Mouse (Mus musculus) T-helper 2 cell (primary cell): ENCODE measurements at regions not wholly inside any gene's neighbourhood (a gene's known extent, or its start where the extent isn't known, plus 50 kb on each side); places are given as distances from the start of the nearest gene placed in this dataset.

ENCODE experiments used
- in situ Hi-C: fragments of 300-600 bp; cut with MboI, MseI; formaldehyde crosslinking; loops from one replicate; pipeline ENCODE4 v1.15.1; 2025; ENCODE audit warnings: high pct_unique_total_duplicates

GRCm38 (mm10) chr6:94773604-94774486 lies 73.9 kb upstream of the Lrig1 start:
- in situ Hi-C loops, result loop anchor here (10.0 kb wide), 1 partner anchor 939 kb away; no protein-coding TSS in a partner anchor

- in situ Hi-C loops, result loop anchor here (10.0 kb wide), 1 partner anchor 938 kb away; no protein-coding TSS in a partner anchor
These were observed 73.1 kb upstream of the Lrig1 start for GRCm38 (mm10) chr6:94772868-94773603.

GRCm38 (mm10) chr6:94772391-94772790 lies 72.4 kb upstream of the Lrig1 start:
- in situ Hi-C loops, result loop anchor here (10.0 kb wide), 1 partner anchor 938 kb away; no protein-coding TSS in a partner anchor

- in situ Hi-C loops, result no loop called here
These were observed 68.3 kb upstream of the Lrig1 start for GRCm38 (mm10) chr6:94768230-94768629.

- in situ Hi-C loops, result no loop called here
These were observed 65.8 kb upstream of the Lrig1 start for GRCm38 (mm10) chr6:94765724-94766123.

GRCm38 (mm10) chr6:94761341-94761740 lies 61.4 kb upstream of the Lrig1 start:
- in situ Hi-C loops, result no loop called here

- in situ Hi-C loops, result no loop called here
These were observed 60.7 kb upstream of the Lrig1 start for GRCm38 (mm10) chr6:94760629-94761111.

GRCm38 (mm10) chr6:94759649-94760048 lies 59.7 kb upstream of the Lrig1 start:
- in situ Hi-C loops, result no loop called here

- in situ Hi-C loops, result no loop called here
These were observed 56.0 kb upstream of the Lrig1 start for GRCm38 (mm10) chr6:94756006-94756405.

GRCm38 (mm10) chr6:94755297-94755831 lies 55.4 kb upstream of the Lrig1 start:
- in situ Hi-C loops, result no loop called here

GRCm38 (mm10) chr6:94754522-94754921 lies 54.6 kb upstream of the Lrig1 start:
- in situ Hi-C loops, result no loop called here

GRCm38 (mm10) chr6:94751101-94751440 lies 51.1 kb upstream of the Lrig1 start:
- in situ Hi-C loops, result no loop called here

- in situ Hi-C loops, result no loop called here
These were observed 50.5 kb upstream of the Lrig1 start for GRCm38 (mm10) chr6:94750228-94751100.
